Mouse (Mus musculus) myocyte (in vitro differentiated cells): ENCODE measurements around the gene Cbll1.

Experiments used
- CEBPB ChIP-seq: IDR thresholded peaks from 2 replicates; pipeline ENCODE4 v1.6.1; 2011; ENCODE audit warnings: mild to moderate bottlenecking, moderate library complexity; ENCODE audit not compliant: poor library complexity, insufficient read depth, severe bottlenecking
- E2F4 ChIP-seq: IDR thresholded peaks from one replicate; pipeline ENCODE4 v1.6.1; 2011; ENCODE audit warnings: mild to moderate bottlenecking, control low read depth, moderate library complexity; ENCODE audit not compliant: insufficient read depth
- MAX ChIP-seq: IDR thresholded peaks from one replicate; pipeline ENCODE4 v1.6.1; 2011; ENCODE audit warnings: low read depth, mild to moderate bottlenecking, control low read depth
- MYOD1 ChIP-seq, 3 experiments: IDR thresholded peaks; one replicate each; pipeline ENCODE4 v1.6.1; 2011; ENCODE audit warnings: control low read depth in 2 of 3, low read depth in 2 of 3, mild to moderate bottlenecking in 2 of 3, moderate library complexity in 1 of 3; ENCODE audit not compliant: insufficient read length in 2 of 3, control insufficient read depth in 1 of 3
- MYOG ChIP-seq, 3 experiments: IDR thresholded peaks; one replicate each; pipeline ENCODE4 v1.6.1; 2011; ENCODE audit warnings: control low read depth in 2 of 3, low read depth in 2 of 3, mild to moderate bottlenecking in 2 of 3; ENCODE audit not compliant: insufficient read length in 2 of 3, control insufficient read depth in 1 of 3, insufficient read depth in 1 of 3
- POLR2A ChIP-seq: IDR thresholded peaks from one replicate; pipeline ENCODE4 v1.6.1; 2011; ENCODE audit warnings: low read depth, mild to moderate bottlenecking, control low read depth, moderate library complexity; ENCODE audit not compliant: insufficient read length
- POLR2AphosphoS2 ChIP-seq: IDR thresholded peaks from one replicate; pipeline ENCODE4 v1.6.1; 2011; ENCODE audit warnings: low read depth, control low read depth; ENCODE audit not compliant: insufficient read length
- REST ChIP-seq: IDR thresholded peaks from one replicate; pipeline ENCODE4 v1.6.1; 2011; ENCODE audit warnings: mild to moderate bottlenecking, control low read depth, moderate library complexity; ENCODE audit not compliant: insufficient read depth, insufficient read length
- SRF ChIP-seq: IDR thresholded peaks from one replicate; pipeline ENCODE4 v1.6.1; 2011; ENCODE audit warnings: low read depth; ENCODE audit not compliant: control insufficient read depth, insufficient read length
- TCF12 ChIP-seq: IDR thresholded peaks from one replicate; pipeline ENCODE4 v1.6.1; 2011; ENCODE audit warnings: mild to moderate bottlenecking, control low read depth; ENCODE audit not compliant: poor library complexity, insufficient read depth, severe bottlenecking
- TCF3 ChIP-seq: IDR thresholded peaks from one replicate; pipeline ENCODE4 v1.6.1; 2011; ENCODE audit warnings: low read depth, control low read depth; ENCODE audit not compliant: insufficient read length
- USF1 ChIP-seq: IDR thresholded peaks from one replicate; pipeline ENCODE4 v1.6.1; 2011; ENCODE audit warnings: low read depth, mild to moderate bottlenecking, control low read depth, moderate library complexity

DNA sequence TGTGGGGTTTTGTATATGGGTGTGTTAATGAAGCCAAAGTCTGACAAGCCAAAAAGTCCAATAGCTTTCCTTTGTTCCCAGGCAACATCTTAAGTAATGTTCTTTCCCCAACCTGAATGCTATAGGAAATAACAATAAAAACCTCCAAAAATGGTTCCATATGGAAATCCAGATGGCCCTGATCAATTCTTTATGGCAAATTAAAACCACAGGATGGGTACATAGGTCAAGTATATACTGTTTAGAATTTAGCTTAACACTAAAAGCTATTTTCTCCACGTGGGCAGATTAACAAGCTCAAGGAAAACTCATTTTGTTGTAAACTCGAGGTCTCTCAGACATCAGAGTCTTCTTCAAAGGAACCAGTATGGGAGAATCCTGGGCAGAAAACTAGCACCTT lies 45.8 kb upstream of the Cbll1 start:
- TF ChIP-seq POLR2A: no peak
- TF ChIP-seq SRF: no peak
- no peak for TF ChIP-seq MYOG (IDR thresholded peaks at IDR 0.05; ENCODE audit: control insufficient read depth in 1 of 3, insufficient read depth in 1 of 3, insufficient read length in 2 of 3, low read depth in 2 of 3)
- TF ChIP-seq TCF12: no peak
- no peak for TF ChIP-seq MAX
- no peak for TF ChIP-seq MYOD1 (IDR thresholded peaks at IDR 0.05; ENCODE audit: control insufficient read depth in 1 of 3, insufficient read length in 2 of 3, low read depth in 2 of 3)
- no peak for TF ChIP-seq E2F4
- no peak for TF ChIP-seq REST
- TF ChIP-seq CEBPB: no peak
- TF ChIP-seq POLR2AphosphoS2: no peak
- no peak for TF ChIP-seq USF1
- TF ChIP-seq TCF3: no peak
